Mouse (Mus musculus): ENCODE measurements around the gene Vmn2r49. TPM values are rescaled to one million over a fixed set of nuclear protein-coding genes. Genes with fewer than 3 reads are reported as not detected.
"Not testable (repeated sequence)": the region's sequence is repeated elsewhere in the genome, so short reads cannot be mapped to it uniquely, and the experiment has no call there.

Gene Vmn2r49
- not detected in 2 replicates for polyA plus RNA-seq (2015; fragmentation: Nextera tagmentation; extraction: Ambion mirVana)

DNA sequence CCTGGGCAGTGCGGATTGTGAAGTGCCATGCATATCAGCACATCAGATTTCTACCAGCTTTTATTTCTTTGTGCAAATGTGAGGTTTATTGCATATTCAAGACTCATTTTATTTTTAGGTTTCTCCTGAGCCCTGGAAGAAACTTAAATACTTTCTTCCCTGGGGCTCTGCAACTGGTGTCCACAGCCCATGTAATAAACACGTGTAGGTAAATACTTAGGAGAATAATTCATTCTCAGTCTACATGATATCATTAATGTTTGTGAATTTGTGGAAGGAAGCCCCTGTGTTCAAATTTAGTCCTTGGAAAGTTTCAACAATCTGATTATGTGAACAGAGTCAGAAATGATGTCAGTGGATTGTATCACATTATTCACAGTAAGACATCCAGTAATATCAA, at the start of gene Vmn2r49:
TSS of gene Vmn2r49 (minus strand) at position 101 of the 400 bp plus-strand sequence.
- not testable (repeated sequence) for H3K9ac ChIP-seq (ENCODE audit: low read depth, low read length); ATAC-seq (replicated peaks; ENCODE audit: low FRiP score, low read depth); H3K4me2 ChIP-seq (ENCODE audit: low read length); DNase-seq (ENCODE audit: low spot score); H3K27ac ChIP-seq; H3K4me3 ChIP-seq (replicated peaks; ENCODE audit: low read depth, low read length); H3K36me3 ChIP-seq (ENCODE audit: insufficient read depth, low read length); H3K9me3 ChIP-seq (replicated peaks; ENCODE audit: low read length); H3K4me1 ChIP-seq (replicated peaks; ENCODE audit: insufficient read depth, low read length); H3K27me3 ChIP-seq (ENCODE audit: insufficient read depth, low read length)
- WGBS = no CpG with 5 or more reads among the region's 2 CpGs

DNA sequence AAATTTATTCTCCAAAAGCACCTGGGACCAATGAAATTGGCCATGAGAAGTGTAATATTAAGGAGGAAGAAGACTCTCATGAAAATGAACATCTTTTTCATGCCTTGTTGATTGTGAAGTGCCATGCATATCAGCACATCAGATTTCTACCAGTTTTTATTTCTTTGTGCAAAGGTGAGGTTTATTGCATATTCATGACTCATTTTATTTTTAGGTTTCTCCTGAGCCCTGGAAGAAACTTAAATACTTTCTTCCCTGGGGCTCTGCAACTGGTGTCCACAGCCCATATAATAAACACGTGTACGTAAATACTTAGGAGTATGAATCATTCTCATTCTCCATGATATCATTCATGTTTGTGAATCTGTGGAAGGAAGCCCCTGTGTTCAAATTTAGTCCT, 38.6 kb downstream of the Vmn2r49 start, which contains the start of gene Vmn2r48:
TSS of gene Vmn2r48 (minus strand) at position 101 of the 400 bp plus-strand sequence.
- not testable (repeated sequence) for H3K4me2 ChIP-seq (ENCODE audit: low read length); H3K4me3 ChIP-seq (replicated peaks; ENCODE audit: low read depth, low read length); H3K4me1 ChIP-seq (replicated peaks; ENCODE audit: insufficient read depth, low read length); H3K9me3 ChIP-seq (replicated peaks; ENCODE audit: low read length); DNase-seq (ENCODE audit: low spot score); H3K9ac ChIP-seq (ENCODE audit: low read depth, low read length); H3K27me3 ChIP-seq (ENCODE audit: insufficient read depth, low read length); ATAC-seq (replicated peaks; ENCODE audit: low FRiP score, low read depth); H3K36me3 ChIP-seq (ENCODE audit: insufficient read depth, low read length); H3K27ac ChIP-seq
- WGBS = 75% methylated on average over 2 of the region's 2 CpGs

Other genes with a start within 250 kb of the Vmn2r49 start
- not detected in 2 replicates for gene Vmn2r46, start 221.7 kb downstream of the Vmn2r49 start, polyA plus RNA-seq (2015; fragmentation: Nextera tagmentation; extraction: Ambion mirVana)
- not detected in 2 replicates for gene Vmn2r47, start 150.9 kb downstream of the Vmn2r49 start, polyA plus RNA-seq (2015; fragmentation: Nextera tagmentation; extraction: Ambion mirVana)
- not detected in 2 replicates for gene Vmn2r48, start 38.7 kb downstream of the Vmn2r49 start, polyA plus RNA-seq (2015; fragmentation: Nextera tagmentation; extraction: Ambion mirVana)
- not detected in 2 replicates for gene Vmn2r50, start 61.0 kb upstream of the Vmn2r49 start, polyA plus RNA-seq (2015; fragmentation: Nextera tagmentation; extraction: Ambion mirVana)
- not detected in 2 replicates for gene Vmn2r51, start 113.5 kb upstream of the Vmn2r49 start, polyA plus RNA-seq (2015; fragmentation: Nextera tagmentation; extraction: Ambion mirVana)
- gene Vmn2r52, start 184.3 kb upstream of the Vmn2r49 start, polyA plus RNA-seq (2015; fragmentation: Nextera tagmentation; extraction: Ambion mirVana) = not detected in 2 replicates

All from kidney, postnatal 0 days (tissue).